Mouse (Mus musculus) CH12.LX (cell line): Measurements from ENCODE around the gene B3gnt3.

ENCODE experiments used
- CTCF ChIP-seq, 2 experiments: IDR thresholded peaks in 1 of 2; conservative IDR thresholded peaks in 1 of 2; 2 replicates each; pipeline ENCODE4 v1.5.1; 2011 to 2012; ENCODE audit warnings: low read depth in 2 of 2, low read length in 2 of 2, improper control_type of control experiment in 1 of 2, inconsistent platforms in 1 of 2, mild to moderate bottlenecking in 1 of 2, moderate library complexity in 1 of 2
- EP300 ChIP-seq: IDR thresholded peaks from 2 replicates; pipeline ENCODE4 v1.6.1; 2011; ENCODE audit warnings: low read length, improper control_type of control experiment
- JUND ChIP-seq: conservative IDR thresholded peaks from 2 replicates; pipeline ENCODE4 v1.6.1; 2011; ENCODE audit warnings: low read depth, low read length, improper control_type of control experiment
- POLR2AphosphoS2 ChIP-seq: IDR thresholded peaks from 2 replicates; pipeline ENCODE4 v1.6.1; 2011; ENCODE audit warnings: low read depth, low read length, improper control_type of control experiment

DNA sequence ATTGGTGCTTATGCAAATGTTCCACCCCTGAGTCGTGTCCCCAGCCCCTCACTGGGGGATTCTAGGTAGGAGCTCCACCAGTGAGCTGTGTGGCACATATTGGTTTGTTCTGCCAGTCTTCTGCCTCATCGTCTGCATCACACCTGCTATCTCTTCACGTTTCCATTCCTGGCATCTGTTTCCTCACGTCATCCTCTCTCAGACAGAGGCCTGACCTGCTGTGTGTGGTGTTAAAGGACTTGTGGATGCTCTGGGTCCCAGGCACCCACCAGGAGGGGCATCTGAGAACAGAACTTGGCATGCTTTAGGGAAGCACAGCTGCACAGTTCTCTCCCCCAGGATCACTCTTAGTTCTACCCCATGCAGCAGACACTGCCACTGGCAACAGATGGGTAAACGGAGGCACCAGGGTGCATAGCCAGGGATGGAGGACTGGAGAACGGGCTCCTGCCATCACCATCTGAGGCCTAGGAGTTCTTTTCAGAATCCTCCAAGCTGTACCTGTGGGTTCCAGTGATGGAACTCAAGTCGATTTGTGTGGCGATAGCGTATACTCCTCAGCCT, 26.1 kb downstream of the B3gnt3 start:
- TF ChIP-seq JUND (no peak), POLR2AphosphoS2 (no peak; the same call in 1 of the 2 replicates), CTCF (conservative IDR thresholded peaks at IDR 0.05 in 1 of 2, IDR thresholded peaks at IDR 0.05 in 1 of 2; ENCODE audit: low read depth in 2 of 2, low read length in 2 of 2) (no peak), EP300 (no peak; the same call in 1 of the 2 replicates)
